ENCODE assay signal across 26 mouse cellular contexts in genomic region chr5:136498741-136499140, GRCm38 (mm10).
"Had no signal": no experiment of that assay in that cellular context is flagged by ENCODE, and none has a peak within 500 bp of the region (broad histone marks: within the 10 kb centered on the region; RNA-seq: fewer than 3 reads in every experiment).

No protein-coding gene starts in this region.

- H3K9ac ChIP-seq: forebrain, postnatal 0 days; heart, embryonic 13.5 days; heart, embryonic 15.5 days; hindbrain, embryonic 13.5 days; hindbrain, embryonic 15.5 days; kidney, embryonic 15.5 days; limb, embryonic 13.5 days; limb, embryonic 15.5 days had no signal

- H3K9me3 ChIP-seq: heart, embryonic 13.5 days; heart, embryonic 15.5 days; hindbrain, embryonic 13.5 days; hindbrain, embryonic 15.5 days; kidney, embryonic 15.5 days; limb, embryonic 13.5 days; limb, embryonic 15.5 days had no signal

- H3K27ac ChIP-seq: heart, adult 2 months; heart, embryonic 13.5 days; hindbrain, embryonic 13.5 days; hindbrain, embryonic 15.5 days; hindbrain, postnatal 0 days; kidney, embryonic 15.5 days; kidney, postnatal 0 days; limb, embryonic 13.5 days; limb, embryonic 15.5 days had no signal

- DNase-seq: forebrain, postnatal 0 days; gastrocnemius, postnatal 14 days; gastrocnemius, postnatal 36 days; heart, adult 11 months; heart, adult 2 months; heart, postnatal 14 days; heart, postnatal 36 days; kidney, adult 11 months; kidney, adult 2 months; kidney, adult 9 months; kidney, postnatal 14 days; kidney, postnatal 36 days; layer of hippocampus, adult 9-11 months; layer of hippocampus, postnatal 36 days; left cerebral cortex, postnatal 4 days had no signal

- H3K27me3 ChIP-seq: heart, embryonic 13.5 days; heart, embryonic 15.5 days; hindbrain, embryonic 13.5 days; hindbrain, embryonic 15.5 days; kidney, embryonic 15.5 days had no signal

- H3K36me3 ChIP-seq: heart, embryonic 13.5 days; heart, embryonic 15.5 days; hindbrain, embryonic 13.5 days; hindbrain, embryonic 15.5 days; kidney, embryonic 15.5 days; limb, embryonic 13.5 days; limb, embryonic 15.5 days had no signal

- ATAC-seq: forebrain, postnatal 0 days; hindbrain, postnatal 0 days; intestine, embryonic 16.5 days had no signal

- H3K4me3 ChIP-seq: heart, adult 2 months; heart, embryonic 13.5 days; heart, embryonic 15.5 days; hindbrain, embryonic 13.5 days; hindbrain, embryonic 15.5 days; kidney, embryonic 15.5 days; limb, embryonic 13.5 days; limb, embryonic 15.5 days had no signal

- H3K4me2 ChIP-seq: heart, embryonic 11.5 days; heart, embryonic 13.5 days; heart, embryonic 15.5 days; hindbrain, embryonic 13.5 days; hindbrain, embryonic 15.5 days; kidney, embryonic 15.5 days; limb, embryonic 13.5 days; limb, embryonic 15.5 days had no signal
